In genomic region chr3:4796041-4796908, GRCm38 (mm10) we compare ENCODE assay signal across 16 mouse cellular contexts.
DNase-seq lines count a peak whose midpoint lies in the region; ATAC-seq and TF ChIP-seq lines count a peak whose summit lies in the region.
"Had no signal": no experiment of that assay in that cellular context is flagged by ENCODE, and none has a peak within 500 bp of the region (broad histone marks: within the 10 kb centered on the region; RNA-seq: fewer than 3 reads in every experiment).

No protein-coding gene starts in this region.

- H3K4me2 ChIP-seq in hindbrain, embryonic 11.5 days (replicated peaks; ENCODE audit: low read depth, low read length): no peak overlapping the region
- H3K4me2 ChIP-seq in forebrain, postnatal 0 days (ENCODE audit: low read depth): peak overlapping the region; percentile 45
- H3K4me2 ChIP-seq in midbrain, embryonic 14.5 days (ENCODE audit: low read length): peak overlapping the region; percentile 47
- H3K4me2 ChIP-seq: heart, embryonic 15.5 days; intestine, embryonic 15.5 days; liver, embryonic 13.5 days had no signal

- ATAC-seq in hindbrain, embryonic 11.5 days (ENCODE audit: low FRiP score): peak; percentile 90
- peak; percentile 44 for ATAC-seq in forebrain, postnatal 0 days
- ATAC-seq in midbrain, embryonic 14.5 days (ENCODE audit: low FRiP score, low TSS enrichment): peak; percentile 82

- no peaks in the 10 kb centered on the region for H3K9me3 ChIP-seq in hindbrain, embryonic 11.5 days (ENCODE audit: control insufficient read depth, low read length)
- no peaks in the 10 kb centered on the region for H3K9me3 ChIP-seq in hindbrain, embryonic 10.5 days
- H3K9me3 ChIP-seq in forebrain, postnatal 0 days (ENCODE audit: low read length): no peaks in the 10 kb centered on the region
- no peaks in the 10 kb centered on the region for H3K9me3 ChIP-seq in midbrain, embryonic 14.5 days (ENCODE audit: control insufficient read depth, low read length)
- H3K9me3 ChIP-seq: heart, embryonic 15.5 days; intestine, embryonic 15.5 days; liver, embryonic 13.5 days had no signal

- TF ChIP-seq POLR2A in cortical plate, adult 2 months (IDR thresholded peaks at IDR 0.05; ENCODE audit: extremely low read depth, insufficient read depth, low read length): no peak

- no peak overlapping the region for H3K9ac ChIP-seq in hindbrain, embryonic 11.5 days (ENCODE audit: low read depth, low read length)
- H3K9ac ChIP-seq in forebrain, postnatal 0 days: peak overlapping the region; percentile 56; the same call in 1 of the 2 replicates
- 0 out of 2 replicates have a peak overlapping the region, but pooled peaks have one; percentile 49 for H3K9ac ChIP-seq in midbrain, embryonic 14.5 days (replicated peaks; ENCODE audit: low read length)
- H3K9ac ChIP-seq: heart, embryonic 15.5 days; intestine, embryonic 15.5 days; liver, embryonic 13.5 days had no signal

- no peaks in the 10 kb centered on the region for H3K27me3 ChIP-seq in hindbrain, embryonic 11.5 days (ENCODE audit: control insufficient read depth, insufficient read depth, low read length)
- H3K27me3 ChIP-seq in hindbrain, embryonic 10.5 days (ENCODE audit: insufficient read depth, poor library complexity, severe bottlenecking): no peaks in the 10 kb centered on the region
- no peaks in the 10 kb centered on the region for H3K27me3 ChIP-seq in forebrain, postnatal 0 days (ENCODE audit: insufficient read depth, low read length)
- H3K27me3 ChIP-seq in midbrain, embryonic 14.5 days (ENCODE audit: control insufficient read depth, insufficient read depth, low read length): no peaks in the 10 kb centered on the region
- H3K27me3 ChIP-seq: heart, embryonic 15.5 days; intestine, embryonic 15.5 days; liver, embryonic 13.5 days had no signal

- no peak overlapping the region for H3K4me3 ChIP-seq in hindbrain, embryonic 11.5 days (ENCODE audit: low read depth, low read length)
- H3K4me3 ChIP-seq in hindbrain, embryonic 10.5 days: no peak overlapping the region
- H3K4me3 ChIP-seq in cortical plate, adult 2 months (ENCODE audit: insufficient read depth, low read length): peak overlapping the region; percentile 43; the same call in 1 of the 2 replicates
- peak overlapping the region; percentile 42 for H3K4me3 ChIP-seq in forebrain, postnatal 0 days (ENCODE audit: low read depth, low read length)
- H3K4me3 ChIP-seq in midbrain, embryonic 14.5 days (replicated peaks; ENCODE audit: low read depth, low read length): peak overlapping the region; percentile 32
- H3K4me3 ChIP-seq: heart, embryonic 15.5 days; intestine, embryonic 15.5 days; liver, embryonic 13.5 days; myocyte had no signal

- 0 out of 2 replicates have a peak overlapping the region, but pooled peaks have one; percentile 5 for H3K27ac ChIP-seq in hindbrain, embryonic 11.5 days (ENCODE audit: low read depth, low read length)
- H3K27ac ChIP-seq in hindbrain, embryonic 10.5 days: no peak overlapping the region; the same call in 1 of the 2 replicates
- H3K27ac ChIP-seq in cortical plate, adult 2 months (ENCODE audit: insufficient read depth, low read length): no peak overlapping the region
- peak overlapping the region; percentile 64; the same call in 1 of the 2 replicates for H3K27ac ChIP-seq in forebrain, postnatal 0 days (ENCODE audit: low read depth, low read length)
- H3K27ac ChIP-seq in midbrain, embryonic 14.5 days (replicated peaks; ENCODE audit: low read depth, low read length): peak overlapping the region; percentile 70
- H3K27ac ChIP-seq: heart, embryonic 15.5 days; intestine, embryonic 15.5 days; liver, embryonic 13.5 days; macrophage had no signal

- TF ChIP-seq CTCF in cortical plate, adult 2 months (IDR thresholded peaks at IDR 0.05; ENCODE audit: extremely low read depth, insufficient read depth, low read length): no peak
- no peak for TF ChIP-seq CTCF in forebrain, postnatal 0 days (IDR thresholded peaks at IDR 0.05; ENCODE audit: low read depth)

- DNase-seq in hindbrain, embryonic 11.5 days (ENCODE audit: low spot score): peak; percentile 27
- no peak for DNase-seq in hindbrain, embryonic 10.5 days (ENCODE audit: low spot score)
- peak; percentile 46 for DNase-seq in forebrain, postnatal 0 days
- DNase-seq in midbrain, embryonic 14.5 days: peak; percentile 76
- no peak for DNase-seq in gastrocnemius, postnatal 25 days
- no peak for DNase-seq in frontal cortex, postnatal 14 days (ENCODE audit: low spot score in 2 of 2)
- DNase-seq in urinary bladder, postnatal 14 days (ENCODE audit: low spot score): no peak
- DNase-seq: adrenal gland, postnatal 10 days; gastrocnemius, postnatal 36 days; kidney, postnatal 14 days; liver, embryonic 13.5 days had no signal

- H3K36me3 ChIP-seq in hindbrain, embryonic 11.5 days (ENCODE audit: control insufficient read depth, insufficient read depth, low read length): no peaks in the 10 kb centered on the region
- H3K36me3 ChIP-seq in hindbrain, embryonic 10.5 days: no peaks in the 10 kb centered on the region
- no peaks in the 10 kb centered on the region for H3K36me3 ChIP-seq in forebrain, postnatal 0 days (ENCODE audit: insufficient read depth)
- H3K36me3 ChIP-seq in midbrain, embryonic 14.5 days (ENCODE audit: control insufficient read depth, insufficient read depth, low read length): no peaks in the 10 kb centered on the region
- H3K36me3 ChIP-seq: heart, embryonic 15.5 days; intestine, embryonic 15.5 days; liver, embryonic 13.5 days had no signal

- 53% methylated on average over 6 of the region's 6 CpGs for WGBS in hindbrain, embryonic 11.5 days
- 55% methylated on average over 6 of the region's 6 CpGs for WGBS in hindbrain, embryonic 10.5 days
- 9% methylated on average over 6 of the region's 6 CpGs for WGBS in forebrain, postnatal 0 days
- 27% methylated on average over 6 of the region's 6 CpGs for WGBS in midbrain, embryonic 14.5 days

- no peaks in the 10 kb centered on the region for H3K4me1 ChIP-seq in hindbrain, embryonic 11.5 days (replicated peaks; ENCODE audit: control insufficient read depth, insufficient read depth, low read length)
- peaks cover 8% of the 10 kb centered on the region for H3K4me1 ChIP-seq in hindbrain, embryonic 10.5 days (replicated peaks)
- no peaks in the 10 kb centered on the region for H3K4me1 ChIP-seq in cortical plate, adult 2 months (ENCODE audit: control insufficient read depth, insufficient read depth, low read length)
- H3K4me1 ChIP-seq in forebrain, postnatal 0 days (ENCODE audit: insufficient read depth): peaks cover 9% of the 10 kb centered on the region; the same call in 1 of the 2 replicates
- peaks cover 24% of the 10 kb centered on the region for H3K4me1 ChIP-seq in midbrain, embryonic 14.5 days (ENCODE audit: control insufficient read depth, insufficient read depth, low read length)
- H3K4me1 ChIP-seq: heart, embryonic 15.5 days; intestine, embryonic 15.5 days; liver, embryonic 13.5 days had no signal

Comparison
In these comparisons a context has a peak if more than half of its experiments do, and no peak if none do; other contexts are left out.
1. DNase-seq: peak in hindbrain, embryonic 11.5 days (single experiment), forebrain, postnatal 0 days (single experiment) and midbrain, embryonic 14.5 days (single experiment); none in hindbrain, embryonic 10.5 days (single experiment), gastrocnemius, postnatal 25 days (single experiment), frontal cortex, postnatal 14 days (0 of 2) and urinary bladder, postnatal 14 days (single experiment).
2. H3K27ac ChIP-seq: peak in hindbrain, embryonic 11.5 days (single experiment), forebrain, postnatal 0 days (single experiment) and midbrain, embryonic 14.5 days (single experiment); none in hindbrain, embryonic 10.5 days (single experiment) and cortical plate, adult 2 months (single experiment).
3. H3K4me3 ChIP-seq: peak in cortical plate, adult 2 months (single experiment), forebrain, postnatal 0 days (single experiment) and midbrain, embryonic 14.5 days (single experiment); none in hindbrain, embryonic 11.5 days (single experiment) and hindbrain, embryonic 10.5 days (single experiment).
4. Peak in every context shown above with its lines, with median percentiles within 50 percentile points of each other: ATAC-seq.